Mouse (Mus musculus): ENCODE data around the gene Cntnap3. TPM values are rescaled to one million over a fixed set of nuclear protein-coding genes. Genes with fewer than 3 reads are reported as not detected.

Cntnap3 gene
- under 1 TPM; 0.06 to 0.15 TPM for total RNA-seq (2021)
- long read RNA-seq, experiment 1: 0 reads
- long read RNA-seq, experiment 2: 0 reads

DNA sequence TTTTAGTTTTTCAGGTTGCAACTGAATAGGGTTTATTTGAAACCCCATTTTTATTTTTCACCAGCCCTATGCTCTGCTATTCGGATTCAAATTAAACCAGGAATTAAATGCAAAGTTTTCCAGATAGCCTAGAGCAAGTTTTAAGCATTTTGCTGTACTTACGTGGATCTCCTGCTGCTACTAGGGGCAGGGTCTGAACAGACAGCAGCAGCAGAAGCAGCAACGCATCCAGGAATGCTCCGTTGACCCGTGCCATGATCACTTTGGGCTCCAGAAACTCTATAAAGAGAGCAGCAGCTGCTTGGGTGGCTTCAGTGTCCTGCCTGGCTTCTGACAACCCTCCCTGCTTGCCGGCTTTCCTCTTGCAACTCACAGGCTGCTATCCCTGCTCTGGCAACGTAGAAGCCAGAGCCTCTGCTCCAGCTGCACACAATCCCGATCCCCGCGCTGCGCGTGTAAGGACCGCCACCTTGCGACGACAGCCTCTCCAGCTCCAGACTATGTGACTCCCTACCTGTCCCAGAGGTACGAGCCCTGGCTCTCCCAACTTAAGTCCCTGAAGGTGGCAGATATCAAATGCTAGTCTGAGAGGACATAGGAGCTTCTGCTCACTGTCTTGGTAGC, at the start of gene Cntnap3:
Gene Cntnap3, minus strand, starts transcription at position 371 of the 624 bp plus-strand sequence.
- DNase-seq: peak; percentile 55

GRCm38 (mm10) chr13:64917191-64917590, 13.4 kb upstream of the Cntnap3 start, which contains the start of gene Spata31:
Spata31 (plus strand) TSS chr13:64917406.
- DNase-seq: no peak

- DNase-seq: no peak
Observed at GRCm38 (mm10) chr13:64903132-64903531, 623 bp downstream of the Cntnap3 start.

DNA sequence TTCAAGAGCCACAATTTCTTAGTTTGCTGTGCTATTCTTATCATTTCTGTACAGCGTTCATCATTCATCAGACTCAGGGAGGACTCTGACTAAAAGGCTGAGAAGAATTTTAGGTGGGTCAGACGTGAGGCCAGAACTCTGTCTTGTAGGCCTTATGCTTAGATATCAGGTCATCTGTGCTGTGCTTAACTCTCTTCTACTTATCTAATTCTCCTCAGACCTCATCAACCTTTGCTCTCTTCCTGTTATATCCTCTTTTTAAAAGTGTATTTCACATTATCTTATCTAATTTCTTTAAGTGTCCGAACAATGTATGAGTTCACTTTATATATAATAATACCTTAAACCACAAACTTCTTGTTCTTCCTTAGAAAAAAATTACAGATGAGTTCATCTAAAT, 38.4 kb downstream of the Cntnap3 start:
- no peak for DNase-seq

- peak; percentile 49 for DNase-seq
Observed at GRCm38 (mm10) chr13:64824856-64825255, 78.9 kb downstream of the Cntnap3 start.

DNA sequence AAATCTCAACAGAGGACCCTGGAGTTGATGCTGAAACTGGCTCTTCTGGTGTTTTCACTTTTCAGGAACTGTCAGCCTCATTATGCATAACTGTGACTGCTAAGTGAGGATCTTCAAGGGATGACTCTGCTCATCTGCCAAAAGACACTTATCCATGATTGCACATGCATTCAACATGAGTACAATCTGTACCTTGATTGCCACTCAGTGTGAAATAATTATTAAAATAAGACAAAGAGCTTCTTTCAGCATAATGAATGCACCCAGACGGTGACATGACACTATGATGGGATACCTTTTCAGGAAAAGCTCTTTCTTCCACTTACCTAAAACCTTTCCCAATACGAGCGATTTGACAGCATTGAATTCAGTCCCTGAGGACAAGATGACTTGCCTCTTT, 158.4 kb downstream of the Cntnap3 start:
- DNase-seq: no peak

DNA sequence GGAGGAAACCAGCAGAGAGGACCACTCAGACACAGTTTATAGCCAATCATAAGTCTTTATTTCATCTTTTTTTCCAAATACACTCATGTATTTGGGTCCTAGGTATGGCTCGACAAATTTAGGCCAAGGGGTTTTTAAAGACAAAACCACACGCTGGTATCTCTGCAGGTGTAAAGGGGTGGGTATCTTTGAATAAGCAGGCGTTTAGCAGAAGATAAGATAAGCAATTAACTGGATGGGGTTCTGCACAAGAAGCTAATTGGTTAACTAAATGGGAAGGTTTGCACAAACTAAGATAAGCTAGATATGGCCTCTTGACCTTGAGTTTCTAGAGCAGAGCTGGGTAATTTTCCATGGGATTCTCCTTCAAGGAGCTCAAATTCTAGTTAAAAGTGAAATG, 171.5 kb downstream of the Cntnap3 start:
- no peak for DNase-seq

- DNase-seq: no peak
Observed at GRCm38 (mm10) chr13:64716791-64717190, 187.0 kb downstream of the Cntnap3 start.

DNA sequence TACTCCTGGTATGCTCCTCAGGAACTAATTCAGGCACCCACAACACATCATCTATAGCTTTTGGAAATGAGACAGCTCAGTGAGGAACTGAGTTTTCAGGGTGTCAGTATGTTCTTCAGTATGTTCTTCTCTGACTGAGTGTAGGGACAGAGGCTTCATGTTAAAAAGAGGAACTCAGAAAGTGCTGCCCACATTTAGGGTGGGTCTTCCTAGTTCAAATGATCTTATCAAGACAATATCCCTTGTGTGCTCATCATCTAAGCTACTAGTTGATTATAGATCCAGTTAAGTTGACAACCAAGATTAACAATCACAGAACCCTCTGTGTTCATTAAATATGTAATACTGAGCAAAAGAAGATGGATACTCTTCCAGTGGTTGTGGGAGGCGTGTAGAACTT, 211.3 kb downstream of the Cntnap3 start:
- no peak for DNase-seq

Other genes with a start within 250 kb of the Cntnap3 start
- gene Spata31, start 13.5 kb upstream of the Cntnap3 start, total RNA-seq (2021): not detected
- not detected for gene Spata31d1c, start 129.1 kb upstream of the Cntnap3 start, total RNA-seq (2021)
- gene Prss47, start 148.8 kb upstream of the Cntnap3 start, total RNA-seq (2021): not detected
- 10 to 100 TPM; 45.3 to 48.8 TPM for gene Mfsd14b, start 209.0 kb upstream of the Cntnap3 start, total RNA-seq (2021)
- gene Olfr465-ps1, start 234.1 kb upstream of the Cntnap3 start, total RNA-seq (2021): not detected
- not detected for gene Olfr466, start 246.3 kb upstream of the Cntnap3 start, total RNA-seq (2021)

Data from adrenal gland, postnatal 10 days (tissue).